Mouse (Mus musculus): Measurements from ENCODE around the gene Efna1. TPM values are rescaled to one million over a fixed set of nuclear protein-coding genes. Genes with fewer than 3 reads are reported as not detected.

Efna1 gene
- polyA plus RNA-seq, 1 experiment from 2014 or later, result 11.4 TPM

DNA sequence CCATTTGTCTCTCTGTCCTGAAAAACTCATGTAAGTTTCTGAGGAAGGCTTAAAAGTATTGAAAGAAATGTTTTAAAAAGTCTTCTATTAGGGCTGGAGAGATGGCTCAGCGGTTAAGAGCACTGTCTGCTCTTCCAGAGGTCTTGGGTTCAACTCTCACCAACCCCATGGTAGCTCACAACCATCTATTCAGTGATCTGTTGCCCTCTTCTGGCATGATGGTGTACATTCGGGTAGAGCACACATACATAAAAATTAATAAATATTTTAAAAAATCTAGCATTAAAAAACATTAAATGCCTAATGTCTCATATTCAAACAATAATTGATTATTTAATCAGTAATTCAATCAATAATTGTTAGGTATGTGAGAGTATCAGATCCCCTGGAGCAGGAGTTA, 19.6 kb upstream of the Efna1 start:
- Histone ChIP-seq H3K27me3 (ENCODE audit: control insufficient read depth, insufficient read depth, low read length) (peaks cover 2% of the 10 kb centered on the region; the same call in 1 of the 2 replicates), H3K9ac (ENCODE audit: low read length) (no peak overlapping the region), H3K9me3 (ENCODE audit: control insufficient read depth, low read length) (no peaks in the 10 kb centered on the region), H3K4me2 (ENCODE audit: low read depth, low read length, severe bottlenecking) (no peak overlapping the region), H3K4me3 (ENCODE audit: low read depth, low read length) (no peak overlapping the region), H3K27ac (ENCODE audit: low read depth, low read length) (no peak overlapping the region), H3K4me1 (replicated peaks; ENCODE audit: control insufficient read depth, insufficient read depth, low read length) (no peaks in the 10 kb centered on the region), H3K36me3 (ENCODE audit: control insufficient read depth, insufficient read depth, low read length) (no peaks in the 10 kb centered on the region)
- no peak for ATAC-seq (replicated peaks; ENCODE audit: low FRiP score)
- 59% methylated on average over 2 of the region's 2 CpGs for WGBS
- DNase-seq (ENCODE audit: low spot score), result no peak

DNA sequence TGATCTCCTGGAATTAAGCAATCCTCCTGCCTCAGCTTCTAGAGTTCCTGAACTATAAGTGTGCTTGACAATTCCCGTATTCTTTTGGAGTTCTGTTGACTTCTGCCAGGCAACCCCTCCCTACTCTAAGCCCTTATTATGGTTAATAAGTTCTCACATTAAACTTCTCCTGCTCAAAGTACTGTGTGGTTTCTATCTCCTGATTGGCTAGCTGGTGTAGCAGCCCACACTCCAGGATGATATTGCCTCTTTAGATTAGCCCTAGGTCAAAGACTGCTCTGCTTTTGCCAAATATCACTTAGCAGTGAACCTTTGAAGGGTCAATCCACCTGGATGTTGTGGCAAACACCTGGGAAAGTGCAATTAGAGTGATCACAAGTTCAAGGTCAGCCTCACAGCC, 19.1 kb upstream of the Efna1 start:
- H3K9me3 ChIP-seq (ENCODE audit: control insufficient read depth, low read length), result no peaks in the 10 kb centered on the region
- H3K27ac ChIP-seq (ENCODE audit: low read depth, low read length), result no peak overlapping the region
- 70% methylated on average over 1 of the region's 1 CpGs for WGBS
- DNase-seq (ENCODE audit: low spot score) (no peak), ATAC-seq (replicated peaks; ENCODE audit: low FRiP score) (no peak)
- no peak overlapping the region for H3K9ac ChIP-seq (ENCODE audit: low read length)
- no peak overlapping the region for H3K4me3 ChIP-seq (ENCODE audit: low read depth, low read length)
- H3K36me3 ChIP-seq (ENCODE audit: control insufficient read depth, insufficient read depth, low read length), result no peaks in the 10 kb centered on the region
- peaks cover 2% of the 10 kb centered on the region; the same call in 1 of the 2 replicates for H3K27me3 ChIP-seq (ENCODE audit: control insufficient read depth, insufficient read depth, low read length)
- H3K4me2 ChIP-seq (ENCODE audit: low read depth, low read length, severe bottlenecking), result peak overlapping the region; percentile 40; the same call in 1 of the 2 replicates
- H3K4me1 ChIP-seq (replicated peaks; ENCODE audit: control insufficient read depth, insufficient read depth, low read length), result no peaks in the 10 kb centered on the region

DNA sequence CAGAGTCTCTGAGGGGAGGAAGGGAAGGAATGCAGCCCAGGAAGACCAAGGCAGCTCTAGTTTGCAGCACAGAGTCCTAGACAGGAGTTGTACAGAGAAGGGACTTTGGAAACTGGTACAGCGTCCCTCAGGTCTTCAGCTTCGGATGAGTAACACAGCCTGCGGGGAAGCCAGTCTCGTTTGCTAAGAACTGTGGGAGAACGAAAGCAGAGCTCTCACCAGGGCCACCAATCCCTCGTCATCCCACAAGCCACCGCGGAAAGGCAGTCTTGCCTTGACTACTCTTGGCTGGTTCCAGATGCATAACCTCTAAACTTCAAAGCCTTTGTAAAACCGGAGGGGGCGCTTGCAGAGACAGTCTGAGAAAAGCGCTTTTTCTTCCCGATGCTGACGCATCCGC, 18.6 kb upstream of the Efna1 start:
- Histone ChIP-seq H3K4me3 (ENCODE audit: low read depth, low read length) (peak overlapping the region; percentile 2; the same call in 1 of the 2 replicates), H3K4me2 (ENCODE audit: low read depth, low read length, severe bottlenecking) (peak overlapping the region; percentile 40; the same call in 1 of the 2 replicates), H3K4me1 (replicated peaks; ENCODE audit: control insufficient read depth, insufficient read depth, low read length) (no peaks in the 10 kb centered on the region), H3K9me3 (ENCODE audit: control insufficient read depth, low read length) (no peaks in the 10 kb centered on the region), H3K9ac (ENCODE audit: low read length) (peak overlapping the region; percentile 3), H3K27ac (ENCODE audit: low read depth, low read length) (no peak overlapping the region), H3K27me3 (ENCODE audit: control insufficient read depth, insufficient read depth, low read length) (peaks cover 2% of the 10 kb centered on the region; the same call in 1 of the 2 replicates), H3K36me3 (ENCODE audit: control insufficient read depth, insufficient read depth, low read length) (no peaks in the 10 kb centered on the region)
- 3% methylated on average over 14 of the region's 14 CpGs for WGBS
- ATAC-seq (replicated peaks; ENCODE audit: low FRiP score) (no peak), DNase-seq (ENCODE audit: low spot score) (no peak)

DNA sequence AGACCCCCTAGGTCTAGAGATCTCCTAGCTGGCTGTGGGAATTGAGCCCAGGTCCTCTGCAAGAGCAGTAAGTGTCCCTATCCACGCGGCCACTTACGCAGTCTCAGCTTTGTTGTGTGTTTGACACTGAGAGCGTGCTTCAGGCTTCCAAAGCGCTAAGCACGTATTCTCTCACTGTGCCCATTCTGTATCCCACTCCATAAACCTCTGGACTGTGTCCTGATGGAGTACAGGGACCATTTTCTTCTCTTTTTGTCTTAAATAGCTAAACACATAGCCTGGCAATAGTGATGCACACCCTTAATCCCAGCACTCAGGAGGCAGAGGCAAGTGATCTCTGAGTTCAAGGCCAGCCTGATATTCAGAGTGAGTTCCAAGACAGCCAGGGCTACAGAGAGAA, 18.0 kb upstream of the Efna1 start:
- H3K4me2 ChIP-seq (ENCODE audit: low read depth, low read length, severe bottlenecking), result no peak overlapping the region
- H3K9me3 ChIP-seq (ENCODE audit: control insufficient read depth, low read length), result no peaks in the 10 kb centered on the region
- no peak overlapping the region for H3K27ac ChIP-seq (ENCODE audit: low read depth, low read length)
- no peaks in the 10 kb centered on the region for H3K4me1 ChIP-seq (replicated peaks; ENCODE audit: control insufficient read depth, insufficient read depth, low read length)
- ATAC-seq (replicated peaks; ENCODE audit: low FRiP score) (no peak), DNase-seq (ENCODE audit: low spot score) (no peak)
- H3K9ac ChIP-seq (ENCODE audit: low read length), result no peak overlapping the region
- no peak overlapping the region for H3K4me3 ChIP-seq (ENCODE audit: low read depth, low read length)
- no peaks in the 10 kb centered on the region for H3K36me3 ChIP-seq (ENCODE audit: control insufficient read depth, insufficient read depth, low read length)
- 85% methylated on average over 6 of the region's 6 CpGs for WGBS
- peaks cover 2% of the 10 kb centered on the region; the same call in 1 of the 2 replicates for H3K27me3 ChIP-seq (ENCODE audit: control insufficient read depth, insufficient read depth, low read length)

DNA sequence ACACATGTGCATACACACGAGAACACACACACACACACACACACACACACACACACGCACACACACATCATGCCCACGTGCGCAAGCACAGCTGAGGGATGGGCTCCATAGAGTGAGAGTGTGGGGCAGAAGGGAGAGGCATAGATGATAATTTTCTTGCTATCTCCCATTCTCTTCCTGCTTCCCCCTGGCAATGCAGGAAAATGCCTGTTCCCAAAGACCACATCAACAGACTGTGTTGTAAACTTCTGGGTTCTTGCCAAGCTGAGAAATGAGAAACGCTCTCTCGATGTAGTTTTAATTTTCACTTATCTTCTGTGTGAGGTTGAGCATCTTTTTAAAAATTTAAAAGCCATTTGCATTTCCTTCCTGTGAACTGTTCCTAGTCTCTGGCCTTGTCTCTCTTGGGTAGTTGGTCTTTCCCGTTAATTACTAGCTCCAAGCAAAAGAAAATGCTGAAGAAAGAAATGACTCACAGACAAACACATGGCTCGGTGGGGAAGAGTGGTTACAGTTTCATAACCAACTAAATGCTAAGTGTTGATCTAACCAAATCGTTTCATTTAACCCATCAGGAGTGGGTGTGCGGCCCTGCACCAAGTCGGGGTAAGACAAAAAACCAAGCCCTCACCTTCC, 15.9 kb upstream of the Efna1 start:
- H3K27me3 ChIP-seq (ENCODE audit: control insufficient read depth, insufficient read depth, low read length), result peaks cover 2% of the 10 kb centered on the region; the same call in 1 of the 2 replicates
- H3K9ac ChIP-seq (ENCODE audit: low read length), result no peak overlapping the region
- H3K4me1 ChIP-seq (replicated peaks; ENCODE audit: control insufficient read depth, insufficient read depth, low read length), result no peaks in the 10 kb centered on the region
- H3K4me2 ChIP-seq (ENCODE audit: low read depth, low read length, severe bottlenecking), result no peak overlapping the region
- no peaks in the 10 kb centered on the region for H3K9me3 ChIP-seq (ENCODE audit: control insufficient read depth, low read length)
- WGBS, result 89% methylated on average over 11 of the region's 11 CpGs
- DNase-seq (ENCODE audit: low spot score) (no peak), ATAC-seq (replicated peaks; ENCODE audit: low FRiP score) (no peak)
- no peaks in the 10 kb centered on the region for H3K36me3 ChIP-seq (ENCODE audit: control insufficient read depth, insufficient read depth, low read length)
- no peak overlapping the region for H3K27ac ChIP-seq (ENCODE audit: low read depth, low read length)
- H3K4me3 ChIP-seq (ENCODE audit: low read depth, low read length), result no peak overlapping the region

DNA sequence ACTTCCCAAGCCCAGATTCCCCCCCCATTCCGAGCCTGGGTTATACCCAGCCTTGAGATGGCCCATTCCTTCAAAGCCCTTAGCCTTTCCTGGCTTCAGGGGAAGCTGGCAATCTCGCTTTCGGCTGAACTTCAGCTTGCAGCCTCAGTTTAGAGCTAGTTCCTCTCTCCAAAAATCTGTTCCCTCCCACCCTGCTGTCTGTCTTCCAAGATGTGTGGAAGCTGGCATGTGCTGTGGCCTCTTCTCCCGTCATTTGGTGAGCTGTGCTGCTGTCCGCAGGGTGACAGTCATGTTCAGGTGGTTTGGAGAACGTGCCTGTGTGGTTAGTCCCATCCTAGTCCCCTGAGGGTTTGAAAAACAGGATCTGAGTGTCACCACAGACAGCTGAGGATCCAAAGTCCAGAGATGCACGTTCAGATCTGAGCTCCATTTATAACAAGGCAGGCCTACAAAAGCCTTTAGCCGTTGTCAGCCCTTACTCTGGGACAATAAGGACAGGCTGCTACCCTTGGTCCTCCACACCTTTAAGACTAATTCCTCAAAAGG, 14.8 kb upstream of the Efna1 start:
- peaks cover 2% of the 10 kb centered on the region; the same call in 1 of the 2 replicates for H3K27me3 ChIP-seq (ENCODE audit: control insufficient read depth, insufficient read depth, low read length)
- 84% methylated on average over 8 of the region's 8 CpGs for WGBS
- no peak overlapping the region for H3K9ac ChIP-seq (ENCODE audit: low read length)
- no peak overlapping the region for H3K27ac ChIP-seq (ENCODE audit: low read depth, low read length)
- no peaks in the 10 kb centered on the region for H3K4me1 ChIP-seq (replicated peaks; ENCODE audit: control insufficient read depth, insufficient read depth, low read length)
- no peak for DNase-seq (ENCODE audit: low spot score)
- no peaks in the 10 kb centered on the region for H3K36me3 ChIP-seq (ENCODE audit: control insufficient read depth, insufficient read depth, low read length)
- H3K4me3 ChIP-seq (ENCODE audit: low read depth, low read length), result no peak overlapping the region
- no peaks in the 10 kb centered on the region for H3K9me3 ChIP-seq (ENCODE audit: control insufficient read depth, low read length)
- no peak for ATAC-seq (replicated peaks; ENCODE audit: low FRiP score)
- H3K4me2 ChIP-seq (ENCODE audit: low read depth, low read length, severe bottlenecking), result no peak overlapping the region

DNA sequence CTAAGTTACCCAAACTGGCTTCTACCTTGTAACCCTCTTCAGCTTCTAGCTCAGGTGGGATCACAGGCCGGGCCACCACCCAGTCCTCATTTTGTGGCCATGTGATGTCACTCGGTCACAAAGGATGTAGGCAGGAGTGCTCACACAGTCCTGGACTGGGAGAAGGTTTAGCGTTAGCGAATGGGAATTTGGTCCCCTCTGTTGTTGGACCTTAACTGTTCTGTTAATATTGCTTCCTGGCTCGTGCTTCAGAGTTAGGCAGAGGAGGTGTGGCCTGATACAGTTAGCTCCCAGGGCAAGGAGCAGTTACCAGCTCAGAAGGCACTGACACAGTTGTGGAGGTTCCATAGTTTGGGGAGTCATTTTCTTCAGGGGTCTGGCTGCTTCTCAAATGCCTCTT, 13.3 kb upstream of the Efna1 start:
- Histone ChIP-seq H3K36me3 (ENCODE audit: control insufficient read depth, insufficient read depth, low read length) (no peaks in the 10 kb centered on the region), H3K9me3 (ENCODE audit: control insufficient read depth, low read length) (no peaks in the 10 kb centered on the region), H3K27me3 (ENCODE audit: control insufficient read depth, insufficient read depth, low read length) (no peaks in the 10 kb centered on the region), H3K4me1 (replicated peaks; ENCODE audit: control insufficient read depth, insufficient read depth, low read length) (no peaks in the 10 kb centered on the region), H3K4me2 (ENCODE audit: low read depth, low read length, severe bottlenecking) (no peak overlapping the region), H3K4me3 (ENCODE audit: low read depth, low read length) (no peak overlapping the region), H3K27ac (ENCODE audit: low read depth, low read length) (no peak overlapping the region), H3K9ac (ENCODE audit: low read length) (no peak overlapping the region)
- ATAC-seq (replicated peaks; ENCODE audit: low FRiP score), result no peak
- no peak for DNase-seq (ENCODE audit: low spot score)
- whole genome bisulfite sequencing, result 79% methylated on average over 5 of the region's 5 CpGs

DNA sequence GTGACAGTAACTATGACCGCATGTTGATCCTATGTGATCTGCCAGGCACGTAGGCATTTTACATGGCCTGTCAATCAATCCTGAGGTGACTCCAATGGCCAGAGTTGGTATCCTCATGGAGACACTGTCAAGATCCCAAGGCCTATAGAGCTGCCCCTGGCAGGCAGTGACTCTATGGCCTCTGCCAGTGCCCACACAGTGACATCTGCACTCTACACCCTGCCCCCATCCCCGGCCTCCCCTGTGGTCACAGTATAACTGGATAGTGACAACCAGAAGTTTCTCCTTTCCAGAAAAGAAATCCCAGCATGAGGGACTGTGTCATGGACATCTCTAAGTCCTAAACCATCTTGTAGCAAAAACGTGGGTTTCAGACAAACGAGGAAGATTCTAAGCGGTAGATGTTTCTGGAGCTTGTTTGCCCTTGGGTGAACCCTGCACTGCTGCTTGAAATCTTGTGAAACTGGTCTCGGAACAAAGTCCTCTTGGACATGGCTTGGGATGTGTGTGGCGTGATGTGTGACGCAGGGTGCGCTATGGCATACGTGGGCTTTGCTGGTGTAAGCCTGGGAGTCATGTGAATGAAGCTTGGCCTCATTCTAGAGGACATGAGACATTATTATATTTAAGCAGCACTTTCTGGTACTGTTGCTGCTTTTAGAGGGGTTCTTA, 12.4 kb upstream of the Efna1 start:
- H3K4me2 ChIP-seq (ENCODE audit: low read depth, low read length, severe bottlenecking), result no peak overlapping the region
- H3K27me3 ChIP-seq (ENCODE audit: control insufficient read depth, insufficient read depth, low read length), result no peaks in the 10 kb centered on the region
- no peak overlapping the region for H3K9ac ChIP-seq (ENCODE audit: low read length)
- H3K9me3 ChIP-seq (ENCODE audit: control insufficient read depth, low read length), result no peaks in the 10 kb centered on the region
- H3K27ac ChIP-seq (ENCODE audit: low read depth, low read length), result no peak overlapping the region
- no peak for ATAC-seq (replicated peaks; ENCODE audit: low FRiP score)
- H3K4me1 ChIP-seq (replicated peaks; ENCODE audit: control insufficient read depth, insufficient read depth, low read length), result no peaks in the 10 kb centered on the region
- H3K4me3 ChIP-seq (ENCODE audit: low read depth, low read length), result no peak overlapping the region
- no peaks in the 10 kb centered on the region for H3K36me3 ChIP-seq (ENCODE audit: control insufficient read depth, insufficient read depth, low read length)
- no peak for DNase-seq (ENCODE audit: low spot score)
- WGBS, result 94% methylated on average over 11 of the region's 11 CpGs
